Mouse (Mus musculus) hindbrain, embryonic 11.5 days (tissue): ENCODE results near the gene Cbl. TPM values are rescaled to one million over a fixed set of nuclear protein-coding genes. Genes with fewer than 3 reads are reported as not detected.

Experiments used
- ATAC-seq: fragments of 200-750 bp; cut with Nextera tagmentation; 2 replicates; pipeline ENCODE4 v1.8.0; 2017; ENCODE audit warnings: mild to moderate bottlenecking, moderate TSS enrichment, moderate library complexity; ENCODE audit not compliant: low FRiP score
- DNase-seq: peaks from one replicate; pipeline ENCODE4 v3.0.0-alpha.2; 2015; ENCODE audit warnings: low spot score
- H3K27ac ChIP-seq: fragments of 300-500 bp; sonication (generic); 2 replicates; pipeline ENCODE4 v1.5.1; 2014; ENCODE audit warnings: mild to moderate bottlenecking, low read depth, low read length
- H3K27me3 ChIP-seq: fragments of 300-500 bp; sonication (generic); 2 replicates; pipeline ENCODE4 v1.6.1; 2014; ENCODE audit warnings: mild to moderate bottlenecking, low read length, moderate library complexity, mixed read lengths; ENCODE audit not compliant: control insufficient read depth, insufficient read depth
- H3K36me3 ChIP-seq: fragments of 300-500 bp; sonication (generic); 2 replicates; pipeline ENCODE4 v1.6.1; 2014; ENCODE audit warnings: mild to moderate bottlenecking, low read length, moderate library complexity, mixed read lengths; ENCODE audit not compliant: control insufficient read depth, insufficient read depth
- H3K4me1 ChIP-seq: fragments of 300-500 bp; sonication (generic); replicated peaks from 2 replicates; pipeline ENCODE4 v1.6.1; 2014; ENCODE audit warnings: low read length, mixed read lengths; ENCODE audit not compliant: control insufficient read depth, insufficient read depth
- H3K4me2 ChIP-seq: fragments of 300-500 bp; sonication (generic); replicated peaks from 2 replicates; pipeline ENCODE4 v1.6.1; 2014; ENCODE audit warnings: mild to moderate bottlenecking, low read depth, low read length
- H3K4me3 ChIP-seq: fragments of 300-500 bp; sonication (generic); 2 replicates; pipeline ENCODE4 v1.5.1; 2014; ENCODE audit warnings: low read depth, low read length
- H3K9ac ChIP-seq: fragments of 300-500 bp; sonication (generic); 2 replicates; pipeline ENCODE4 v1.6.1; 2014; ENCODE audit warnings: low read depth, low read length
- H3K9me3 ChIP-seq: fragments of 300-500 bp; sonication (generic); 2 replicates; pipeline ENCODE4 v1.6.1; 2016; ENCODE audit warnings: low read length; ENCODE audit not compliant: control insufficient read depth
- WGBS: fragments of 180-500 bp; shearing (Covaris S2); extraction: QIAGEN DNeasy Blood & Tissue Kit; methylation state at CpG from one replicate; pipeline ENCODE4 v1.1.7; 2014; 5-methylcytosine and 5-hydroxymethylcytosine counted together
- polyA plus RNA-seq: library from polyadenylated mRNA; unstranded; fragments of >200 nt; fragmentation: Nextera tagmentation; extraction: Ambion mirVana; gene quantifications from 2 replicates; pipeline ENCODE4 v1.2.1, GENCODE M21; 2014

Cbl gene
- polyA plus RNA-seq, 1 experiment from 2014 or later, result 24.7 TPM

- ATAC-seq (no peak), DNase-seq (no peak)
- no peak overlapping the region for H3K4me2 ChIP-seq
- H3K27me3 ChIP-seq, result no peaks in the 10 kb centered on the region
- H3K9ac ChIP-seq, result no peak overlapping the region
- H3K4me1 ChIP-seq, result no peaks in the 10 kb centered on the region
- no peaks in the 10 kb centered on the region for H3K36me3 ChIP-seq
- H3K27ac ChIP-seq, result no peak overlapping the region
- H3K4me3 ChIP-seq, result no peak overlapping the region
- H3K9me3 ChIP-seq, result no peaks in the 10 kb centered on the region
- 81% methylated on average over 3 of the region's 3 CpGs for WGBS
These were observed 42.7 kb downstream of the Cbl start for GRCm38 (mm10) chr9:44191166-44191565.

DNA sequence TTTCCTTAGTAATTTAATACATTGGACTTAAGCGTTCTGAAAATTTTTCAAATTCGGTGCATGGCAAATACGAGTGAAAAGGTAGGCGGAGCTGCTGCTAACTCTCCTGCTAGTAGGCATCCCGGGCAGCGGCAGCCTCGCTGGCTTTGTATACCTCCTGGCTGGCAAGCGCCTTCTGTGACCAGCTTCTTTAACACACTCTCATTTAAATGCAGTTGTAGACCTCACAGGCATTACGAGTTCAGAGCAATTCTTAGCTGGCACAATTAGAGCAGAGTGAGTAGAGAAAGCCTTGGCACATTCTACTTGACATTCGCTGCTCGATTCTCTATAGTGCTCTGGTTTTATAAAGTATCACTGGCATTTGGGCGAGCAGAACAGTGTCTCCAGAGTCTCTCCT, 45.6 kb downstream of the Cbl start:
- no peak overlapping the region for H3K27ac ChIP-seq
- WGBS, result 81% methylated on average over 12 of the region's 12 CpGs

GRCm38 (mm10) chr9:44182260-44182659, 51.6 kb downstream of the Cbl start:
- Histone ChIP-seq H3K27ac (no peak overlapping the region), H3K4me2 (no peak overlapping the region), H3K9ac (no peak overlapping the region), H3K36me3 (0 out of 2 replicates have a peak, but pooled peaks cover 2% of the 10 kb centered on the region), H3K4me3 (no peak overlapping the region), H3K4me1 (no peaks in the 10 kb centered on the region), H3K9me3 (no peaks in the 10 kb centered on the region), H3K27me3 (no peaks in the 10 kb centered on the region)
- DNase-seq (no peak), ATAC-seq (no peak)
- WGBS, result 91% methylated on average over 3 of the region's 3 CpGs

More for the DNA sequence above, 45.6 kb downstream of the Cbl start:
- H3K36me3 ChIP-seq, result no peaks in the 10 kb centered on the region
- no peak overlapping the region for H3K4me2 ChIP-seq
- H3K4me3 ChIP-seq, result no peak overlapping the region
- ATAC-seq (no peak), DNase-seq (no peak)
- H3K4me1 ChIP-seq, result no peaks in the 10 kb centered on the region
- no peaks in the 10 kb centered on the region for H3K9me3 ChIP-seq
- no peak overlapping the region for H3K9ac ChIP-seq
- H3K27me3 ChIP-seq, result no peaks in the 10 kb centered on the region

DNA sequence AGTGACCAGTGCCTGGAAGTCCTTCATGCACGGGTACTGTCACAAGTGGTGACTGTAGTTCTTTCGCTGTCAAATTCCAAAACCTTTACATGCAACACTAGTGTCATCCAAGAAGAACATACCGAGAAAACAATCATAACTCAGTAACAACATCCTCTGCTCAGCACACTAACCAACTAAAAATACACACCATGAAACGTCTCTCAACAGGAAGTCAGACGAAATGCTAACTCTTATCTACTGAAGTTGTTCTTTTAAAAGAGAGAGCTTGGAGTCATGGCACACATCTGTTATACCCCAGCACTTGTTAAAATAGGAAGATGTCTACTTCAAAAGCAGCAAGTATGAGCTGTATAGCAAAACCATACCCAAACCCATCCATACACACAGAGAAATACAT, 52.3 kb downstream of the Cbl start:
- H3K27me3 ChIP-seq, result no peaks in the 10 kb centered on the region
- WGBS, result 93% methylated on average over 5 of the region's 5 CpGs
- DNase-seq (no peak), ATAC-seq (no peak)
- H3K36me3 ChIP-seq, result 0 out of 2 replicates have a peak, but pooled peaks cover 2% of the 10 kb centered on the region
- no peak overlapping the region for H3K4me3 ChIP-seq
- no peak overlapping the region for H3K4me2 ChIP-seq
- H3K4me1 ChIP-seq, result no peaks in the 10 kb centered on the region
- no peaks in the 10 kb centered on the region for H3K9me3 ChIP-seq
- H3K9ac ChIP-seq, result no peak overlapping the region
- H3K27ac ChIP-seq, result no peak overlapping the region

GRCm38 (mm10) chr9:44178811-44179210, 55.0 kb downstream of the Cbl start:
- DNase-seq (no peak), ATAC-seq (no peak)
- Histone ChIP-seq H3K27ac (no peak overlapping the region), H3K27me3 (no peaks in the 10 kb centered on the region), H3K4me2 (no peak overlapping the region), H3K36me3 (0 out of 2 replicates have a peak, but pooled peaks cover 2% of the 10 kb centered on the region), H3K4me3 (no peak overlapping the region), H3K9ac (no peak overlapping the region), H3K4me1 (no peaks in the 10 kb centered on the region), H3K9me3 (no peaks in the 10 kb centered on the region)
- over 99% methylated on average over 12 of the region's 12 CpGs for WGBS

- DNase-seq (peak; percentile 25), ATAC-seq (no peak)
- Histone ChIP-seq H3K36me3 (0 out of 2 replicates have a peak, but pooled peaks cover 2% of the 10 kb centered on the region), H3K9ac (no peak overlapping the region), H3K4me1 (no peaks in the 10 kb centered on the region), H3K4me3 (no peak overlapping the region), H3K27ac (no peak overlapping the region), H3K9me3 (no peaks in the 10 kb centered on the region), H3K4me2 (no peak overlapping the region), H3K27me3 (no peaks in the 10 kb centered on the region)
- WGBS, result 86% methylated on average over 14 of the region's 14 CpGs
These were observed 55.5 kb downstream of the Cbl start for GRCm38 (mm10) chr9:44178389-44178788.

DNA sequence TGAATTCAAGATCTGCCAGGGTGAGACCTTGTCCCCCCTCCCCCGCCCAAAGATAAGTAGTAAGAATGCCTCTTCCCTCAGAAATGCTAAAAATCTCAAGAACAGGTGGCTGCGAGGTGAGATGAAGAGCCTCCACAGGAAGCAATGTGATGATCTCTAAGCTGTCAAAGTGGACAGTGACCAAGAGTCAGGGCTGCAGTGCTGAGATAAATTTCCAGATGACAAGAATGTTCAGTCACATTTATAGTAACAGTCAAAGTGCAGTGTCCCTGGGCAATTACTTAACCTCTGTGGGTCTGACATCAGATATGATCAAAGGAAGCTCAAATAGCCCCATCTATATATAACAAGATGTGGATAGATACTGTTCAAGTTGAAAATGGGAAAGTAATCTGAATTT, 56.4 kb downstream of the Cbl start:
- H3K9ac ChIP-seq, result no peak overlapping the region
- 0 out of 2 replicates have a peak, but pooled peaks cover 2% of the 10 kb centered on the region for H3K36me3 ChIP-seq
- H3K4me3 ChIP-seq, result no peak overlapping the region
- DNase-seq (no peak), ATAC-seq (no peak)
- no peaks in the 10 kb centered on the region for H3K4me1 ChIP-seq
- no peaks in the 10 kb centered on the region for H3K27me3 ChIP-seq
- no peak overlapping the region for H3K4me2 ChIP-seq
- no peaks in the 10 kb centered on the region for H3K9me3 ChIP-seq
- no peak overlapping the region for H3K27ac ChIP-seq
- WGBS, result 92% methylated on average over 2 of the region's 2 CpGs

DNA sequence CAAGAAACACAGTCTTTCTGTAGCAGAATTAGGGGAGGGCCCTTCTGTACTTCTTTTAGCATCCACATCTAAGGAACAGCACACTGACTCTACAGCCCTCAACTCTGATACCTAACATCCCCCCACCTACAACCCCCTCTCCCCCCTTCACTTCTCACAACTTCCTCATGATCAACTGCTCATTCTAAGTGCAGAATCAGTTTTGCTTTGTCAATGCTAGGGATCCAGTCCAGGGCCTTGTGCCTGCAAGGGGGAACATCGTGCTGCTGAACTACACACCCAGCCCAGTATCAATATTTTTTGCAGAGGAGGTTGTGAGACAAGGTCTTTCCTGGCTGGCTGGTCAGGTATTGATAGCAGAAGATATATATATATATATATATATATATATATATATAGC, 57.9 kb downstream of the Cbl start:
- no peak for DNase-seq
- no peak overlapping the region for H3K27ac ChIP-seq
- no peaks in the 10 kb centered on the region for H3K4me1 ChIP-seq
- no peak overlapping the region for H3K9ac ChIP-seq
- 93% methylated on average over 1 of the region's 1 CpGs for WGBS
- H3K36me3 ChIP-seq, result peaks cover 2% of the 10 kb centered on the region; the same call in 1 of the 2 replicates
- no peak overlapping the region for H3K4me2 ChIP-seq
- no peak overlapping the region for H3K4me3 ChIP-seq
- H3K9me3 ChIP-seq, result no peaks in the 10 kb centered on the region
- H3K27me3 ChIP-seq, result no peaks in the 10 kb centered on the region
- ATAC-seq, result no peak

DNA sequence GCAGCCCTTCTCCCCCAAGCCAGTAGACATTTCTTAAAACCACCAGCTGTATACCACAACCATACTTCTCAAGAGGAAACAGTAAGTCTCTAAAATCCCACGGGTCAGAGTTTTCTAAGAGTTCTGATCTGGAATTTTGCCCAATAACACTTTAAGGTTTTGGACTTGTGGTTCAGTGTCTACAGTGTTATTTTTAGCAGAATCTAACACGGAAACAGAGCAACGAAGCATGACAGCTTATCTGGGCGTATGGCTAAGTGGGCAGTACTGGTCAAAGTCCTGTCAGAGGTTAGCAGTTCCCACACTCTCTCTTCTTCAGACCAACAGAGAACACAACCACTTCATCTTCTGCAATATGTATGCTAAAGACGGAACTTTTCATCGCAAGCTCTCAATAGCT, 58.3 kb downstream of the Cbl start:
- Histone ChIP-seq H3K4me3 (no peak overlapping the region), H3K36me3 (peaks cover 4% of the 10 kb centered on the region; the same call in 1 of the 2 replicates), H3K4me1 (no peaks in the 10 kb centered on the region), H3K9me3 (no peaks in the 10 kb centered on the region), H3K4me2 (no peak overlapping the region), H3K9ac (no peak overlapping the region), H3K27ac (no peak overlapping the region), H3K27me3 (no peaks in the 10 kb centered on the region)
- ATAC-seq (no peak), DNase-seq (no peak)
- WGBS, result 89% methylated on average over 6 of the region's 6 CpGs
